Mouse (Mus musculus) testis, adult 2 months (tissue): ENCODE data around the gene Htr2b.

Experiments used
- CTCF ChIP-seq: fragments of 200-500 bp; IDR thresholded peaks from 2 replicates; pipeline ENCODE4 v1.5.1; 2012; ENCODE audit warnings: low read depth, mild to moderate bottlenecking, inconsistent platforms, low read length, moderate library complexity; ENCODE audit not compliant: control insufficient read depth, insufficient read depth, insufficient replicate concordance
- POLR2A ChIP-seq: fragments of 200-500 bp; IDR thresholded peaks from 2 replicates; pipeline ENCODE4 v1.6.1; 2012; ENCODE audit warnings: low read depth, mild to moderate bottlenecking, inconsistent platforms, low read length, moderate library complexity; ENCODE audit not compliant: control insufficient read depth

- TF ChIP-seq POLR2A (no peak), CTCF (no peak)
These were observed 21.6 kb upstream of the Htr2b start, which contains the start of gene Gm21972 for GRCm38 (mm10) chr1:86133337-86133736.
